20 mouse cellular contexts compared by ENCODE assay signal in the genomic region with DNA sequence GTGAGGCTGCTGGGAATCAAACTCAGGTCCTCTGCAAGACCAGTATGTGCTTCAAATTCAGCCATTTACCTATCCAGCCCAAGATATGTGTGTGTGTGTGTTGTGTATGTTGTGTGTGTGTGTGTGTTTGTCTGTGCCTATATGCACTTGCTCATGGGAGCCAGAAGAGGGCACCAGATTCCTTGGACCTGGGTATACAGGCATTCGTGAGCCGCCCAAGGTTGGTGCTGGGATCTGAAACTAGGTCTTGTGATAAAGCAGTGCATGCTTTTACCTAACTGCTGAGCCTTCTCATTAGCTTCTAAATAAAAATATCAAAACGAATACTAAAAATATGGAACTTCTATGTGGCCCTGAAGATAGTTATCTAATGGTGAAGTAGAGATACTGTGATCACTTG.
DNase-seq lines count a peak whose midpoint lies in the region; ATAC-seq and TF ChIP-seq lines count a peak whose summit lies in the region.
"Had no signal": no experiment of that assay in that cellular context is flagged by ENCODE, and none has a peak within 500 bp of the region (broad histone marks: within the 10 kb centered on the region; RNA-seq: fewer than 3 reads in every experiment).

No protein-coding gene starts in this region.

- peak; percentile 35; the same call in 1 of the 2 replicates for TF ChIP-seq CTCF in hindbrain, postnatal 0 days (IDR thresholded peaks at IDR 0.05; ENCODE audit: low read depth)
- peak; percentile 61 for TF ChIP-seq CTCF in lung, embryonic 14.5 days (IDR thresholded peaks at IDR 0.05; ENCODE audit: low read depth)
- TF ChIP-seq CTCF in ES-Bruce4 (IDR thresholded peaks at IDR 0.05; ENCODE audit: low read depth, low read length): peak; percentile 60

- no peak overlapping the region for H3K4me3 ChIP-seq in hindbrain, postnatal 0 days (ENCODE audit: low read length)
- no peak overlapping the region for H3K4me3 ChIP-seq in hindbrain, embryonic 14.5 days (replicated peaks; ENCODE audit: low read length)
- H3K4me3 ChIP-seq in lung, embryonic 14.5 days (ENCODE audit: low read depth, low read length): no peak overlapping the region
- H3K4me3 ChIP-seq in ES-Bruce4 (ENCODE audit: low read depth, low read length): no peak overlapping the region
- H3K4me3 ChIP-seq: embryonic facial prominence, embryonic 10.5 days; erythroblast, embryonic 14.5 days; liver, embryonic 13.5 days; midbrain, embryonic 15.5 days had no signal

- no peak for ATAC-seq in hindbrain, postnatal 0 days
- no peak for ATAC-seq in hindbrain, embryonic 14.5 days (ENCODE audit: low FRiP score)
- no peak for ATAC-seq in lung, embryonic 14.5 days (ENCODE audit: insufficient read depth)
- ATAC-seq in megakaryocyte progenitor cell, adult 5-6 weeks (replicated peaks; ENCODE audit: poor library complexity): peak; percentile 59; the same call in 1 of the 2 replicates
- ATAC-seq: forebrain, embryonic 16.5 days; midbrain, embryonic 15.5 days had no signal

- TF ChIP-seq EP300 in ES-Bruce4 (IDR thresholded peaks at IDR 0.05; ENCODE audit: insufficient read depth, low read depth, low read length): no peak

- H3K36me3 ChIP-seq in hindbrain, postnatal 0 days (ENCODE audit: insufficient read depth, low read length): no peaks in the 10 kb centered on the region
- no peaks in the 10 kb centered on the region for H3K36me3 ChIP-seq in hindbrain, embryonic 14.5 days (replicated peaks; ENCODE audit: control insufficient read depth, insufficient read depth)
- peaks cover 16% of the 10 kb centered on the region for H3K36me3 ChIP-seq in lung, embryonic 14.5 days (ENCODE audit: insufficient read depth)
- H3K36me3 ChIP-seq in ES-Bruce4 (ENCODE audit: control insufficient read depth, insufficient read depth, low read length, poor library complexity, severe bottlenecking): no peaks in the 10 kb centered on the region
- H3K36me3 ChIP-seq: embryonic facial prominence, embryonic 10.5 days; liver, embryonic 13.5 days; midbrain, embryonic 15.5 days had no signal

- H3K4me2 ChIP-seq in hindbrain, postnatal 0 days (ENCODE audit: low read depth, low read length): no peak overlapping the region
- no peak overlapping the region for H3K4me2 ChIP-seq in hindbrain, embryonic 14.5 days (replicated peaks)
- no peak overlapping the region for H3K4me2 ChIP-seq in lung, embryonic 14.5 days
- H3K4me2 ChIP-seq: heart, embryonic 11.5 days; liver, embryonic 13.5 days; midbrain, embryonic 15.5 days had no signal

- intact Hi-C loops in heart, postnatal 36 days (cut with DNase I): loop anchor here (5.0 kb wide), 1 partner anchor 127 kb away; no protein-coding TSS in a partner anchor

- WGBS in hindbrain, postnatal 0 days: 90% methylated on average over 3 of the region's 3 CpGs
- 92% methylated on average over 3 of the region's 3 CpGs for WGBS in hindbrain, embryonic 14.5 days
- 87% methylated on average over 3 of the region's 3 CpGs for WGBS in lung, embryonic 14.5 days

- H3K9me3 ChIP-seq in hindbrain, postnatal 0 days (ENCODE audit: low read length): no peaks in the 10 kb centered on the region
- no peaks in the 10 kb centered on the region for H3K9me3 ChIP-seq in hindbrain, embryonic 14.5 days (ENCODE audit: control insufficient read depth, low read length)
- H3K9me3 ChIP-seq in lung, embryonic 14.5 days (ENCODE audit: low read depth, low read length): no peaks in the 10 kb centered on the region
- H3K9me3 ChIP-seq in ES-Bruce4 (replicated peaks; ENCODE audit: control insufficient read depth, insufficient read depth, low read length, poor library complexity, severe bottlenecking): no peaks in the 10 kb centered on the region
- H3K9me3 ChIP-seq: embryonic facial prominence, embryonic 10.5 days; liver, embryonic 13.5 days; midbrain, embryonic 15.5 days had no signal

- H3K27ac ChIP-seq in hindbrain, postnatal 0 days: no peak overlapping the region
- H3K27ac ChIP-seq in hindbrain, embryonic 14.5 days: no peak overlapping the region
- H3K27ac ChIP-seq in lung, embryonic 14.5 days (ENCODE audit: low read depth): no peak overlapping the region
- H3K27ac ChIP-seq in ES-Bruce4 (ENCODE audit: insufficient read depth, low read length): no peak overlapping the region
- H3K27ac ChIP-seq: embryonic facial prominence, embryonic 10.5 days; liver, embryonic 13.5 days; midbrain, embryonic 15.5 days had no signal

- H3K4me1 ChIP-seq in hindbrain, postnatal 0 days (ENCODE audit: insufficient read depth, low read length): no peaks in the 10 kb centered on the region
- no peaks in the 10 kb centered on the region for H3K4me1 ChIP-seq in hindbrain, embryonic 14.5 days (replicated peaks; ENCODE audit: control insufficient read depth, insufficient read depth, low read length)
- H3K4me1 ChIP-seq in lung, embryonic 14.5 days (ENCODE audit: insufficient read depth): no peaks in the 10 kb centered on the region
- H3K4me1 ChIP-seq in ES-Bruce4 (ENCODE audit: control insufficient read depth, insufficient read depth, low read length): no peaks in the 10 kb centered on the region
- H3K4me1 ChIP-seq: embryonic facial prominence, embryonic 10.5 days; liver, embryonic 13.5 days; midbrain, embryonic 15.5 days had no signal

- no peaks in the 10 kb centered on the region for H3K27me3 ChIP-seq in hindbrain, postnatal 0 days (ENCODE audit: insufficient read depth, low read length)
- no peaks in the 10 kb centered on the region for H3K27me3 ChIP-seq in hindbrain, embryonic 14.5 days (ENCODE audit: control insufficient read depth, insufficient read depth, low read length)
- no peaks in the 10 kb centered on the region for H3K27me3 ChIP-seq in lung, embryonic 14.5 days (ENCODE audit: insufficient read depth, low read length)
- H3K27me3 ChIP-seq in ES-Bruce4 (ENCODE audit: control insufficient read depth, insufficient read depth, low read length, poor library complexity, severe bottlenecking): no peaks in the 10 kb centered on the region
- H3K27me3 ChIP-seq: liver, embryonic 13.5 days; midbrain, embryonic 15.5 days had no signal

- DNase-seq in hindbrain, postnatal 0 days (ENCODE audit: low spot score): no peak
- DNase-seq in hindbrain, embryonic 14.5 days (ENCODE audit: low spot score): no peak
- DNase-seq in lung, embryonic 14.5 days: peak; percentile 12
- DNase-seq in lung, postnatal 14 days: no peak
- no peak for DNase-seq in heart, postnatal 36 days
- DNase-seq in thymus, postnatal 4 days: no peak
- DNase-seq: adrenal gland, postnatal 10 days; cerebellum, postnatal 10 days; gastrocnemius, postnatal 14 days; kidney, postnatal 10 days; liver, embryonic 13.5 days; right cerebral cortex, postnatal 14 days; thymus, adult 2 months had no signal

- no peak for TF ChIP-seq POLR2A in ES-Bruce4 (IDR thresholded peaks at IDR 0.05; ENCODE audit: insufficient read depth, low read length)

- H3K9ac ChIP-seq in hindbrain, postnatal 0 days (replicated peaks; ENCODE audit: low read length): no peak overlapping the region
- H3K9ac ChIP-seq in hindbrain, embryonic 14.5 days: no peak overlapping the region
- H3K9ac ChIP-seq in lung, embryonic 14.5 days: no peak overlapping the region
- H3K9ac ChIP-seq in ES-Bruce4 (ENCODE audit: low read depth, poor library complexity, severe bottlenecking): no peak overlapping the region
- H3K9ac ChIP-seq: liver, embryonic 13.5 days; midbrain, embryonic 15.5 days had no signal
